Mouse (Mus musculus): ENCODE results near the gene N4bp2. TPM values are rescaled to one million over a fixed set of nuclear protein-coding genes. Genes with fewer than 3 reads are reported as not detected.
"Not testable (repeated sequence)": the region's sequence is repeated elsewhere in the genome, so short reads cannot be mapped to it uniquely, and the experiment has no call there.

N4bp2 gene
- polyA plus RNA-seq, 1 experiment, result 3.6 TPM

DNA sequence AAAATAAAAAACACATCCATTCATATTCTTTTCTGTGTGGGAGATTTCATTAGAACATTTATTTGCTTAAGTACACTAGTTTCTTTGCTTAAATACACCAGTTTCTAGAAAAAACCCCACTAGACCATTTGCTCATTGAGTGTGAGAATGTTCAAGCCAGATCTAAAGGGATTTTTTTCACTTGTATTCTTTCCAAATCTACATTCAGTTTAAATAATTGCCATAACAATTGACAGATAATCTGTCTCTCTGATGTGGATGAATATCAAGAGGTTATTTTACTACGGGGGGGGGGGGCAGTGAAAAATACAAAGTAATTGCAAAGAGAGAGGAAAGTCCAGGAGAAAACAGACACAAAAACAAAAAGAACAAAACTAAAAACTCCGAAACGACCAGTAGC is 635 bp upstream of the N4bp2 start:
- no peak for DNase-seq
- peaks cover 5% of the 10 kb centered on the region for H3K4me1 ChIP-seq (ENCODE audit: control insufficient read depth, insufficient read depth, low read length)
- TF ChIP-seq CTCF (IDR thresholded peaks at IDR 0.05; ENCODE audit: insufficient read depth, low read length) (no peak), POLR2A (IDR thresholded peaks at IDR 0.05; ENCODE audit: borderline replicate concordance, extremely low read depth, low read depth, low read length) (no peak)
- WGBS, result under 1% methylated on average over 3 of the region's 3 CpGs
- peak overlapping the region; percentile 97 for H3K4me3 ChIP-seq (replicated peaks; ENCODE audit: extremely low read depth, low read depth, low read length)

- under 1% methylated on average over 96 of the region's 121 CpGs for WGBS
- peaks cover 5% of the 10 kb centered on the region for H3K4me1 ChIP-seq (ENCODE audit: control insufficient read depth, insufficient read depth, low read length)
- TF ChIP-seq POLR2A (IDR thresholded peaks at IDR 0.05; ENCODE audit: borderline replicate concordance, extremely low read depth, low read depth, low read length) (peak; percentile 46; the same call in 1 of the 2 replicates), CTCF (IDR thresholded peaks at IDR 0.05; ENCODE audit: insufficient read depth, low read length) (0 out of 2 replicates have a peak, but pooled peaks have one; percentile 15)
- peak overlapping the region; percentile 97 for H3K4me3 ChIP-seq (replicated peaks; ENCODE audit: extremely low read depth, low read depth, low read length)
- peak; percentile 85 for DNase-seq
Observed at GRCm38 (mm10) chr5:65763916-65764785, 830 bp downstream of the N4bp2 start.

DNA sequence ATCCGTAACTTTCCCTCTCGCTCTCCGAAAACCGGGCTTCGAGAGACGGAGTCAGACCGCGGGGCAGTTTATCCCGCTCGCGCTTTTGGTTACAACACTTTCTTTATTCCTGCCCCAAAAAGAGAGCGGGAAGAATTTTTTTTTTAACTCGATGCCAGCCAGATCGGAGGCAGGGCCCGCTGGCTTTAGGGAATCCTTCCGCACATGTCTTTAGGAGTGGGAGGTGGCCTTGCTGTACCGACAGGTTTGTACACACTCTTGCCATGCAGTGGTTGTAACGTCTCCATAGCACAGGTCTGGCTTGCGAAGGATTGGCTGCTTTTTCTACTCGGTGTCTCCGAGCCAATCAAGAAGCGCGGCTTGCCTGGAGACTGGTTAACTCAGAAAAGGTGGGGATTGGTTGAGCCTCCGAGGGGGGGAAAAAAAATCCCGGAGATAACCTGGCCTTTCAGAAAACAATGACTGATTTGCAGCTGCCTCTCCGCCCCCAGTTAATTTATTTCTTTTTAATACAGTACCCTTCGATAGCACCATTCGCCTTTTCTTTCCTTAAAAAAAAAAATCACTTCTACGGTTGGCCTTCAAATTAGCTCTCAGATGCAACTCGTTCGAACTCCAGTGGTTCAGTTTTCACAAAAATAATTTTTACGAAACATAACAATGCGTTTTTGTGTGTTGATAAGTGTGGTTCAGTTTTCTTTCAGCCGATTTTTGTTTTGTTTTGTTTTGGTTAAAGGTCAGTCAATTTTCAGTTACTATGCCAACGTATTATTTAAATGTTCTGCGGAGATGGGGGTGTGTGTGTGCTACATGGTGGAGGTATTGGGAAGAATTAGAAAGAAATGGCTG is 1.7 kb downstream of the N4bp2 start:
- TF ChIP-seq CTCF (IDR thresholded peaks at IDR 0.05; ENCODE audit: insufficient read depth, low read length) (no peak), POLR2A (IDR thresholded peaks at IDR 0.05; ENCODE audit: borderline replicate concordance, extremely low read depth, low read depth, low read length) (peak; percentile 67; the same call in 1 of the 2 replicates)
- DNase-seq, result peak; percentile 83
- 2% methylated on average over 36 of the region's 36 CpGs for WGBS
- Histone ChIP-seq H3K4me1 (ENCODE audit: control insufficient read depth, insufficient read depth, low read length) (peaks cover 5% of the 10 kb centered on the region), H3K4me3 (replicated peaks; ENCODE audit: extremely low read depth, low read depth, low read length) (peak overlapping the region; percentile 97)

- TF ChIP-seq POLR2A (IDR thresholded peaks at IDR 0.05; ENCODE audit: borderline replicate concordance, extremely low read depth, low read depth, low read length) (no peak), CTCF (IDR thresholded peaks at IDR 0.05; ENCODE audit: insufficient read depth, low read length) (no peak)
- H3K4me1 ChIP-seq (ENCODE audit: control insufficient read depth, insufficient read depth, low read length), result peaks cover 5% of the 10 kb centered on the region
- H3K4me3 ChIP-seq (replicated peaks; ENCODE audit: extremely low read depth, low read depth, low read length), result peak overlapping the region; percentile 51
- WGBS, result 47% methylated on average over 5 of the region's 5 CpGs
- no peak for DNase-seq
Observed at GRCm38 (mm10) chr5:65765635-65765911, 2.3 kb downstream of the N4bp2 start.

- Histone ChIP-seq H3K4me1 (ENCODE audit: control insufficient read depth, insufficient read depth, low read length) (peaks cover 3% of the 10 kb centered on the region), H3K4me3 (replicated peaks; ENCODE audit: extremely low read depth, low read depth, low read length) (no peak overlapping the region)
- no peak for DNase-seq
- WGBS, result 89% methylated on average over 5 of the region's 5 CpGs
- TF ChIP-seq POLR2A (IDR thresholded peaks at IDR 0.05; ENCODE audit: borderline replicate concordance, extremely low read depth, low read depth, low read length) (no peak), CTCF (IDR thresholded peaks at IDR 0.05; ENCODE audit: insufficient read depth, low read length) (no peak)
Observed at GRCm38 (mm10) chr5:65768007-65768406, 4.7 kb downstream of the N4bp2 start.

DNA sequence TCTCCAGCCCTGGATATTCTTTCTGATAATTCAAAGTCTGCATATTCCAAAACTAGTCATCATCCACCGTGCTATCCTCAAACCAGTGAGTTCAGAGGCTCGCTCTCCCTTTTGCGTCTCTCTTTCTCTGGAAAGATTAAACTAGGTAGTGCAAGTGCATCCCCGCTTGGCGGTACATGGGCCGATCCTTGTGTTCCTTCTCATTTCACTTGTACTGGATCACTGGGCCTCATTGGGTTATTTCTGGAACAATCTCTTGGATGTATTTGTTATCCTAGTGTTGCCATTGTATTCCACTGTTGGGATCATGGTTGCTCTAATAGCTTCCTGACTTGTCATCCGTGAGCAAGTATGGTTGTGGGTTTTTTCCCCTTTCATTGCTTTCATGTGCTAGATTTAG is 6.7 kb downstream of the N4bp2 start:
- no peak for DNase-seq
- Histone ChIP-seq H3K4me3 (replicated peaks; ENCODE audit: extremely low read depth, low read depth, low read length) (no peak overlapping the region), H3K4me1 (ENCODE audit: control insufficient read depth, insufficient read depth, low read length) (peaks cover 3% of the 10 kb centered on the region)
- 79% methylated on average over 7 of the region's 7 CpGs for whole genome bisulfite sequencing
- TF ChIP-seq CTCF (IDR thresholded peaks at IDR 0.05; ENCODE audit: insufficient read depth, low read length) (no peak), POLR2A (IDR thresholded peaks at IDR 0.05; ENCODE audit: borderline replicate concordance, extremely low read depth, low read depth, low read length) (no peak)

- 68% methylated on average over 4 of the region's 4 CpGs for WGBS
- H3K4me1 ChIP-seq (ENCODE audit: control insufficient read depth, insufficient read depth, low read length), result peaks cover 2% of the 10 kb centered on the region
- DNase-seq, result no peak
- TF ChIP-seq CTCF (IDR thresholded peaks at IDR 0.05; ENCODE audit: insufficient read depth, low read length) (no peak), POLR2A (IDR thresholded peaks at IDR 0.05; ENCODE audit: borderline replicate concordance, extremely low read depth, low read depth, low read length) (no peak)
- H3K4me3 ChIP-seq (replicated peaks; ENCODE audit: extremely low read depth, low read depth, low read length), result no peak overlapping the region
Observed at GRCm38 (mm10) chr5:65770493-65770892, 7.2 kb downstream of the N4bp2 start.

DNA sequence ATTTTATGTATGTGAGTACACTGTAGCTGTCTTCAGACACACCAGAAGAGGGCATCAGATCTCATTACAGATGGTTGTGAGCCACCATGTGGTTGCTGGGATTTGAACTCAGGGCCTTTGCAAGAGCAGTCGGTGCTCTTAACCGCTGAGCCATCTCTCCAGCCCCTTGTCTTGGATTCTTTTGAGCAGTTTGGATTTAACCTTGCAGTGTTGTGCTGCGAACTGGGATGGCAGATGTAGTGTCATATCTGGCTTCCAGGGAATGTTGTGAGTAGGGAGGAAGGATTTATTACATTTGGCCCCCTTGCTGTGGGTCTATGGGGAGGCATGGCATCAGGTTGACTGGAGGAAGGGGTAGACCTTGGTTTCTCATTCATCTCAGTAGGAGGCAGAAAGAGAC is 10.6 kb downstream of the N4bp2 start:
- not testable (repeated sequence) for DNase-seq; H3K4me3 ChIP-seq (replicated peaks; ENCODE audit: extremely low read depth, low read depth, low read length); H3K4me1 ChIP-seq (ENCODE audit: control insufficient read depth, insufficient read depth, low read length)
- 100% methylated on average over 3 of the region's 3 CpGs for WGBS

DNA sequence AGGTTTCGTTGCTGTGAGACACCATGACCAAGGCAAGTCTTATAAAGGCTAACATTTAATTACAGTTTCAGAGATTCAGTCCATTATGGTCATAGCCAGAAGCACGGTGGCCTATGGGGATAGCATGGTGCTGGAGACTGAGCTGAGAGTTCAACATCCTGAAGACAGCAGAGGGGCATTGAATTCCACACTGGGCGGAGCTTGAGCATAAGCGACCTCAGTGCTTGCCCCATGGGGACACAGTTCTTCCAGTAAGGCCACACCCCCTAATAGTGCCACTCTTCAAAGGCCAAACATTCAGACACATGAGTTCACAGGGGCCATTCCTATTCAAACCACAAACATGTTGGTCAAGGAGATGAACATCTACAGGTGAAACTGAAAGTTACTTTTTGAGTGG is 12.8 kb downstream of the N4bp2 start:
- H3K4me3 ChIP-seq (replicated peaks; ENCODE audit: extremely low read depth, low read depth, low read length), result no peak overlapping the region
- DNase-seq, result no peak
- peaks cover 6% of the 10 kb centered on the region for H3K4me1 ChIP-seq (ENCODE audit: control insufficient read depth, insufficient read depth, low read length)
- WGBS, result 82% methylated on average over 4 of the region's 4 CpGs
- TF ChIP-seq POLR2A (IDR thresholded peaks at IDR 0.05; ENCODE audit: borderline replicate concordance, extremely low read depth, low read depth, low read length) (no peak), CTCF (IDR thresholded peaks at IDR 0.05; ENCODE audit: insufficient read depth, low read length) (no peak)

Data from lung, adult 2 months (tissue).